Mouse (Mus musculus): ENCODE results near the gene Lhfpl2.
"Not testable (repeated sequence)": the region's sequence is repeated elsewhere in the genome, so short reads cannot be mapped to it uniquely, and the experiment has no call there.

The Lhfpl2 gene

GRCm38 (mm10) chr13:94057563-94058560 lies at the start of gene Lhfpl2:
Gene Lhfpl2, plus strand, starts transcription at chr13:94057796.
- peak; percentile 26 to 54 for DNase-seq (ENCODE audit: low spot score in 2 of 2)

- no peak for DNase-seq (ENCODE audit: low spot score in 2 of 2)
These were observed 45.5 kb upstream of the Lhfpl2 start for GRCm38 (mm10) chr13:94011996-94012575.

- DNase-seq (ENCODE audit: low spot score in 2 of 2), result no peak
These were observed 43.6 kb upstream of the Lhfpl2 start for GRCm38 (mm10) chr13:94013986-94014385.

- DNase-seq (ENCODE audit: low spot score in 2 of 2), result not testable (repeated sequence)
These were observed 33.0 kb upstream of the Lhfpl2 start for GRCm38 (mm10) chr13:94024575-94024974.

- no peak for DNase-seq (ENCODE audit: low spot score in 2 of 2)
These were observed 28.4 kb upstream of the Lhfpl2 start for GRCm38 (mm10) chr13:94029147-94029546.

GRCm38 (mm10) chr13:94030551-94030950 lies 27.0 kb upstream of the Lhfpl2 start:
- DNase-seq (ENCODE audit: low spot score in 2 of 2), result no peak

GRCm38 (mm10) chr13:94037313-94038051 lies 20.1 kb upstream of the Lhfpl2 start:
- no peak for DNase-seq (ENCODE audit: low spot score in 2 of 2)

- no peak for DNase-seq (ENCODE audit: low spot score in 2 of 2)
These were observed 19.6 kb upstream of the Lhfpl2 start for GRCm38 (mm10) chr13:94038052-94038340.

GRCm38 (mm10) chr13:94050036-94050435 lies 7.6 kb upstream of the Lhfpl2 start:
- no peak for DNase-seq (ENCODE audit: low spot score in 2 of 2)

GRCm38 (mm10) chr13:94050782-94051181 lies 6.8 kb upstream of the Lhfpl2 start:
- DNase-seq (ENCODE audit: low spot score in 2 of 2), result no peak

GRCm38 (mm10) chr13:94057036-94057562 lies 497 bp upstream of the Lhfpl2 start:
- DNase-seq (ENCODE audit: low spot score in 2 of 2), result no peak

GRCm38 (mm10) chr13:94058642-94059222 lies 1.1 kb downstream of the Lhfpl2 start:
- no peak for DNase-seq (ENCODE audit: low spot score in 2 of 2)

GRCm38 (mm10) chr13:94059373-94059772 lies 1.8 kb downstream of the Lhfpl2 start:
- no peak for DNase-seq (ENCODE audit: low spot score in 2 of 2)

GRCm38 (mm10) chr13:94059778-94060177 lies 2.2 kb downstream of the Lhfpl2 start:
- peak in 1 of 2 experiments; percentile 51 for DNase-seq (ENCODE audit: low spot score in 2 of 2)

- DNase-seq (ENCODE audit: low spot score in 2 of 2), result no peak
These were observed 2.9 kb downstream of the Lhfpl2 start for GRCm38 (mm10) chr13:94060461-94060860.

- no peak for DNase-seq (ENCODE audit: low spot score in 2 of 2)
These were observed 3.8 kb downstream of the Lhfpl2 start for GRCm38 (mm10) chr13:94061256-94061877.

GRCm38 (mm10) chr13:94062349-94063111 lies 4.9 kb downstream of the Lhfpl2 start:
- DNase-seq (ENCODE audit: low spot score in 2 of 2), result no peak

GRCm38 (mm10) chr13:94063156-94063555 lies 5.6 kb downstream of the Lhfpl2 start:
- DNase-seq (ENCODE audit: low spot score in 2 of 2), result no peak

GRCm38 (mm10) chr13:94064571-94064970 lies 7.0 kb downstream of the Lhfpl2 start:
- DNase-seq (ENCODE audit: low spot score in 2 of 2), result no peak

- no peak for DNase-seq (ENCODE audit: low spot score in 2 of 2)
These were observed 7.9 kb downstream of the Lhfpl2 start for GRCm38 (mm10) chr13:94065276-94066050.

Measured in cerebellum, postnatal 4 days (tissue).